Mouse (Mus musculus) kidney, embryonic 14.5 days (tissue): ENCODE data around the gene Mllt6. TPM values are rescaled to one million over a fixed set of nuclear protein-coding genes. Genes with fewer than 3 reads are reported as not detected.
A peak's percentile ranks its signal among the peaks of the same experiment; 100 is the strongest.

Source experiments
- ATAC-seq: fragments of 200-750 bp; cut with Nextera tagmentation; 2 replicates; pipeline ENCODE4 v1.8.0; 2017; ENCODE audit warnings: moderate number of reproducible peaks, mild to moderate bottlenecking, moderate TSS enrichment, moderate library complexity; ENCODE audit not compliant: low FRiP score, low TSS enrichment
- H3K27ac ChIP-seq: fragments of 300-500 bp; sonication (generic); 2 replicates; pipeline ENCODE4 v1.5.1; 2014; ENCODE audit warnings: low read depth, mild to moderate bottlenecking, low read length, moderate library complexity, mixed read lengths
- H3K27me3 ChIP-seq: fragments of 300-500 bp; sonication (generic); 2 replicates; pipeline ENCODE4 v1.6.1; 2014; ENCODE audit warnings: mild to moderate bottlenecking, low read length; ENCODE audit not compliant: control insufficient read depth, insufficient read depth
- H3K36me3 ChIP-seq: fragments of 300-500 bp; sonication (generic); 2 replicates; pipeline ENCODE4 v1.6.1; 2014; ENCODE audit warnings: low read length, mixed read lengths; ENCODE audit not compliant: control insufficient read depth, insufficient read depth
- H3K4me1 ChIP-seq: fragments of 300-500 bp; sonication (generic); 2 replicates; pipeline ENCODE4 v1.6.1; 2014; ENCODE audit warnings: low read length, mixed read lengths; ENCODE audit not compliant: control insufficient read depth, insufficient read depth
- H3K4me2 ChIP-seq: fragments of 300-500 bp; sonication (generic); replicated peaks from 2 replicates; pipeline ENCODE4 v1.6.1; 2014; ENCODE audit warnings: low read depth, mild to moderate bottlenecking, low read length
- H3K4me3 ChIP-seq: fragments of 300-500 bp; sonication (generic); 2 replicates; pipeline ENCODE4 v1.5.1; 2014; ENCODE audit warnings: mild to moderate bottlenecking, low read length
- H3K9ac ChIP-seq: fragments of 300-500 bp; sonication (generic); 2 replicates; pipeline ENCODE4 v1.6.1; 2014; ENCODE audit warnings: low read depth, mild to moderate bottlenecking, low read length, moderate library complexity
- H3K9me3 ChIP-seq: fragments of 300-500 bp; sonication (generic); 2 replicates; pipeline ENCODE4 v1.6.1; 2016; ENCODE audit warnings: low read length; ENCODE audit not compliant: control insufficient read depth
- WGBS: fragments of 180-500 bp; shearing (Covaris S2); extraction: QIAGEN DNeasy Blood & Tissue Kit; methylation state at CpG from one replicate; pipeline ENCODE4 v1.1.7; 2014; 5-methylcytosine and 5-hydroxymethylcytosine counted together
- polyA plus RNA-seq: library from polyadenylated mRNA; unstranded; fragments of >200 nt; fragmentation: Nextera tagmentation; extraction: Ambion mirVana; gene quantifications from 2 replicates; pipeline ENCODE4 v1.2.1, GENCODE M21; 2014

Gene Mllt6
- polyA plus RNA-seq, 1 experiment from 2014 or later, result 5.7 TPM

GRCm38 (mm10) chr11:97668160-97668559 lies 4.9 kb downstream of the Mllt6 start:
- 86% methylated on average over 7 of the region's 7 CpGs for WGBS
- H3K9me3 ChIP-seq, result no peaks in the 10 kb centered on the region
- H3K4me2 ChIP-seq, result no peak overlapping the region
- ATAC-seq, result no peak
- H3K9ac ChIP-seq, result no peak overlapping the region
- peaks cover 36% of the 10 kb centered on the region for H3K4me1 ChIP-seq
- no peak overlapping the region for H3K4me3 ChIP-seq
- H3K27ac ChIP-seq, result no peak overlapping the region
- H3K36me3 ChIP-seq, result peaks cover 73% of the 10 kb centered on the region
- no peaks in the 10 kb centered on the region for H3K27me3 ChIP-seq

GRCm38 (mm10) chr11:97669268-97669667 lies 6.1 kb downstream of the Mllt6 start:
- no peaks in the 10 kb centered on the region for H3K9me3 ChIP-seq
- H3K27ac ChIP-seq, result 0 out of 2 replicates have a peak overlapping the region, but pooled peaks have one; percentile 37
- H3K9ac ChIP-seq, result peak overlapping the region; percentile 42; the same call in 1 of the 2 replicates
- no peak overlapping the region for H3K4me2 ChIP-seq
- H3K4me3 ChIP-seq, result no peak overlapping the region
- H3K27me3 ChIP-seq, result no peaks in the 10 kb centered on the region
- H3K4me1 ChIP-seq, result peaks cover 36% of the 10 kb centered on the region
- H3K36me3 ChIP-seq, result peaks cover 84% of the 10 kb centered on the region
- no peak for ATAC-seq
- WGBS, result 50% methylated on average over 15 of the region's 15 CpGs

- peak overlapping the region; percentile 42; the same call in 1 of the 2 replicates for H3K27ac ChIP-seq
- no peaks in the 10 kb centered on the region for H3K9me3 ChIP-seq
- no peak overlapping the region for H3K9ac ChIP-seq
- no peaks in the 10 kb centered on the region for H3K27me3 ChIP-seq
- ATAC-seq, result no peak
- peaks cover 31% of the 10 kb centered on the region for H3K4me1 ChIP-seq
- WGBS, result 36% methylated on average over 6 of the region's 6 CpGs
- H3K36me3 ChIP-seq, result peaks cover 89% of the 10 kb centered on the region
- H3K4me2 ChIP-seq, result no peak overlapping the region
- no peak overlapping the region for H3K4me3 ChIP-seq
Measured at GRCm38 (mm10) chr11:97669829-97670228, 6.6 kb downstream of the Mllt6 start.

GRCm38 (mm10) chr11:97670234-97671176 lies 7.3 kb downstream of the Mllt6 start:
- no peak overlapping the region for H3K4me2 ChIP-seq
- H3K27ac ChIP-seq, result peak overlapping the region; percentile 42; the same call in 1 of the 2 replicates
- no peak overlapping the region for H3K9ac ChIP-seq
- H3K4me3 ChIP-seq, result no peak overlapping the region
- H3K27me3 ChIP-seq, result no peaks in the 10 kb centered on the region
- H3K9me3 ChIP-seq, result no peaks in the 10 kb centered on the region
- ATAC-seq, result no peak
- peaks cover 27% of the 10 kb centered on the region for H3K4me1 ChIP-seq
- WGBS, result 71% methylated on average over 13 of the region's 13 CpGs
- H3K36me3 ChIP-seq, result peaks cover 94% of the 10 kb centered on the region

- Histone ChIP-seq H3K9ac (no peak overlapping the region), H3K36me3 (peaks cover 94% of the 10 kb centered on the region)
Measured at GRCm38 (mm10) chr11:97671177-97671527, 7.9 kb downstream of the Mllt6 start.

GRCm38 (mm10) chr11:97673148-97673547 lies 9.9 kb downstream of the Mllt6 start:
- 91% methylated on average over 11 of the region's 11 CpGs for WGBS
- ATAC-seq, result no peak
- Histone ChIP-seq H3K4me3 (no peak overlapping the region), H3K9me3 (no peaks in the 10 kb centered on the region), H3K4me2 (no peak overlapping the region), H3K27ac (no peak overlapping the region), H3K9ac (no peak overlapping the region), H3K27me3 (no peaks in the 10 kb centered on the region), H3K36me3 (peaks cover 97% of the 10 kb centered on the region), H3K4me1 (peaks cover 27% of the 10 kb centered on the region)

More at GRCm38 (mm10) chr11:97671177-97671527, 7.9 kb downstream of the Mllt6 start:
- no peaks in the 10 kb centered on the region for H3K27me3 ChIP-seq
- no peak overlapping the region for H3K4me2 ChIP-seq
- H3K4me3 ChIP-seq, result no peak overlapping the region
- no peak overlapping the region for H3K27ac ChIP-seq
- no peak for ATAC-seq
- H3K4me1 ChIP-seq, result peaks cover 27% of the 10 kb centered on the region
- 64% methylated on average over 2 of the region's 2 CpGs for WGBS
- H3K9me3 ChIP-seq, result no peaks in the 10 kb centered on the region

- 83% methylated on average over 15 of the region's 15 CpGs for WGBS
Measured at GRCm38 (mm10) chr11:97676050-97676754, 13.0 kb downstream of the Mllt6 start.

GRCm38 (mm10) chr11:97677381-97677780 lies 14.2 kb downstream of the Mllt6 start:
- Histone ChIP-seq H3K27me3 (no peaks in the 10 kb centered on the region), H3K4me1 (no peaks in the 10 kb centered on the region), H3K36me3 (peaks cover 94% of the 10 kb centered on the region), H3K9me3 (no peaks in the 10 kb centered on the region), H3K4me2 (no peak overlapping the region), H3K9ac (no peak overlapping the region), H3K4me3 (no peak overlapping the region), H3K27ac (no peak overlapping the region)
- no peak for ATAC-seq
- WGBS, result 58% methylated on average over 15 of the region's 15 CpGs

More at GRCm38 (mm10) chr11:97676050-97676754, 13.0 kb downstream of the Mllt6 start:
- Histone ChIP-seq H3K9me3 (no peaks in the 10 kb centered on the region), H3K36me3 (peaks cover 94% of the 10 kb centered on the region), H3K27me3 (no peaks in the 10 kb centered on the region), H3K4me3 (no peak overlapping the region), H3K27ac (no peak overlapping the region), H3K9ac (no peak overlapping the region), H3K4me2 (no peak overlapping the region), H3K4me1 (no peaks in the 10 kb centered on the region)
- no peak for ATAC-seq

- WGBS, result 63% methylated on average over 8 of the region's 8 CpGs
- H3K4me2 ChIP-seq, result no peak overlapping the region
- no peak overlapping the region for H3K27ac ChIP-seq
- no peak overlapping the region for H3K4me3 ChIP-seq
- H3K36me3 ChIP-seq, result peaks cover 93% of the 10 kb centered on the region
- ATAC-seq, result no peak
- H3K9ac ChIP-seq, result no peak overlapping the region
- H3K9me3 ChIP-seq, result no peaks in the 10 kb centered on the region
- H3K27me3 ChIP-seq, result no peaks in the 10 kb centered on the region
- no peaks in the 10 kb centered on the region for H3K4me1 ChIP-seq
Measured at GRCm38 (mm10) chr11:97677842-97678241, 14.6 kb downstream of the Mllt6 start.
